22 mouse cellular contexts compared by ENCODE assay signal in genomic region chr1:152832316-152832715, GRCm38 (mm10). TPM values are rescaled to one million over a fixed set of nuclear protein-coding genes. Genes with fewer than 3 reads are reported as not detected.
DNase-seq lines count a peak whose midpoint lies in the region; ATAC-seq and TF ChIP-seq lines count a peak whose summit lies in the region.
"Had no signal": no experiment of that assay in that cellular context is flagged by ENCODE, and none has a peak within 500 bp of the region (broad histone marks: within the 10 kb centered on the region; RNA-seq: fewer than 3 reads in every experiment).

No protein-coding gene starts in this region.

- TF ChIP-seq CTCF in left cerebral cortex, adult 2 months (IDR thresholded peaks at IDR 0.05): no peak

- intact Hi-C loops in heart, postnatal 14 days (cut with DNase I): no loop called here
- intact Hi-C loops in left cerebral cortex, adult 2 months (cut with DNase I): no loop called here

- DNase-seq in heart, adult 11 months: peak; percentile 79
- no peak for DNase-seq in heart, postnatal 14 days
- peak; percentile 55 for DNase-seq in ES-CJ7 (ENCODE audit: low read depth, low spot score)
- no peak for DNase-seq in left cerebral cortex, adult 2 months (ENCODE audit: extremely low spot score in 1 of 2, low spot score in 2 of 2)
- DNase-seq in urinary bladder, postnatal 14 days (ENCODE audit: low spot score): no peak
- no peak for DNase-seq in layer of hippocampus, postnatal 14 days (ENCODE audit: low spot score in 2 of 2)
- DNase-seq: cerebellum, adult 2 months; cerebellum, postnatal 36 days; kidney, postnatal 4 days; lung, adult 18-20 months; lung, postnatal 10 days; midbrain, embryonic 14.5 days; thymus, adult 2 months had no signal

- ATAC-seq in granulocyte monocyte progenitor cell, adult 5-6 weeks (replicated peaks; ENCODE audit: poor library complexity, severe bottlenecking): peak; percentile 88
- ATAC-seq in neutrophil, adult 5-6 weeks (ENCODE audit: extremely low read depth, insufficient number of reproducible peaks, low FRiP score, poor library complexity, severe bottlenecking): peak; percentile 53
- ATAC-seq: forebrain, embryonic 15.5 days; hindbrain, postnatal 0 days; intestine, postnatal 0 days; liver, embryonic 12.5 days had no signal

- H3K27ac ChIP-seq in left cerebral cortex, adult 2 months: no peak overlapping the region
- H3K27ac ChIP-seq: hindbrain, postnatal 0 days; kidney, embryonic 15.5 days; limb, embryonic 13.5 days; liver, embryonic 12.5 days; neural tube, embryonic 13.5 days had no signal

- no peak overlapping the region for H3K4me3 ChIP-seq in left cerebral cortex, adult 2 months
- H3K4me3 ChIP-seq: forebrain, embryonic 15.5 days; kidney, embryonic 15.5 days; limb, embryonic 13.5 days; liver, embryonic 12.5 days; neural tube, embryonic 13.5 days had no signal

RNA-seq across cellular contexts. Expression of gene Ncf2, which starts 32.3 kb away (rescaled TPM):
- total RNA-seq in heart, postnatal 14 days (2021): 1 to 10 TPM; 3.9 to 5.1 TPM
- total RNA-seq in granulocyte monocyte progenitor cell, adult 5-6 weeks (2014; fragmentation: Nextera tagmentation): 102 and 121 TPM in 2 replicates
- total RNA-seq in granulocyte monocyte progenitor cell, adult 5-6 weeks (2017): 118 and 136 TPM in 2 replicates
- total RNA-seq in neutrophil, adult 5-6 weeks (2017): 637 and 647 TPM in 2 replicates
- 1 to 10 TPM; 2.6 to 4.1 TPM for total RNA-seq in left cerebral cortex, adult 2 months (2021)
- total RNA-seq in layer of hippocampus, postnatal 14 days (2021): 1 to 10 TPM; 2.9 to 3.1 TPM

Comparison
In these comparisons a context has a peak if more than half of its experiments do, and no peak if none do; other contexts are left out.
1. DNase-seq: peak in heart, adult 11 months (single experiment) and ES-CJ7 (single experiment); none in heart, postnatal 14 days (0 of 2), left cerebral cortex, adult 2 months (0 of 2), urinary bladder, postnatal 14 days (single experiment) and layer of hippocampus, postnatal 14 days (0 of 2).
2. RNA of gene Ncf2, which starts 32.3 kb away (total RNA-seq): 637 to 647 TPM in neutrophil, adult 5-6 weeks and 102 to 136 TPM in granulocyte monocyte progenitor cell, adult 5-6 weeks; 3.9 to 5.1 TPM in heart, postnatal 14 days, 2.6 to 4.1 TPM in left cerebral cortex, adult 2 months and 2.9 to 3.1 TPM in layer of hippocampus, postnatal 14 days; every median in the first group is over 10 times any median in the second.